Mouse (Mus musculus): ENCODE data around the gene Kirrel2. TPM values are rescaled to one million over a fixed set of nuclear protein-coding genes. Genes with fewer than 3 reads are reported as not detected.

Kirrel2 gene
- polyA plus RNA-seq, 1 experiment, result 0.05 TPM

GRCm38 (mm10) chr7:30439734-30440133, 17.8 kb downstream of the Kirrel2 start:
- H3K9me3 ChIP-seq (ENCODE audit: control insufficient read depth, low read length), result no peaks in the 10 kb centered on the region
- peaks cover 42% of the 10 kb centered on the region for H3K27me3 ChIP-seq (ENCODE audit: control insufficient read depth)
- no peak for TF ChIP-seq GATA1 (IDR thresholded peaks at IDR 0.05; ENCODE audit: low read length)
- no peak for TF ChIP-seq TAL1 (IDR thresholded peaks at IDR 0.05; ENCODE audit: low read length)
- H3K36me3 ChIP-seq (ENCODE audit: control insufficient read depth), result no peaks in the 10 kb centered on the region
- no peak overlapping the region for H3K4me3 ChIP-seq (replicated peaks)
- peaks cover 4% of the 10 kb centered on the region; the same call in 1 of the 2 replicates for H3K4me1 ChIP-seq (ENCODE audit: control insufficient read depth)

DNA sequence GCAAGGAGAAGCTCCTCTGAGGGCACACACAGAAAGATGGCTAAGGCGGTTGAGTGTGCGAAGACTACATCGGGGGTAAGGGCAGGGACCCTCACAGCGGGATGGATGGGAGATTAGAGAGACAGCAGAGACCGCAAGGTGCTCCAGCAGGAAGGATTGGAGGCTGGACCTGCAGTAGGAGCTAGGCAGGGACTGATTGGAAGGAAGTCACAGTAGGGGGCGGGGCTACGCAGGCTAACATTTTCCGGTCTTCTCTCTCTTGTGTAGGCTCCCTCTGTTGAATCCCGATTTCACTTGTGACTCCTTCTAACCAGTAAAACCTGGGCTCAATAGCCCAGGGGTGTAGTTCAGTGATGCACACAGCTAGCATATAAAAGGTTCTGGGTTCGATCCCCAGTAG, 20.6 kb downstream of the Kirrel2 start:
- Histone ChIP-seq H3K27me3 (ENCODE audit: control insufficient read depth) (peaks cover 21% of the 10 kb centered on the region), H3K9me3 (ENCODE audit: control insufficient read depth, low read length) (no peaks in the 10 kb centered on the region), H3K4me1 (ENCODE audit: control insufficient read depth) (no peaks in the 10 kb centered on the region), H3K36me3 (ENCODE audit: control insufficient read depth) (no peaks in the 10 kb centered on the region), H3K4me3 (replicated peaks) (no peak overlapping the region)
- TF ChIP-seq TAL1 (IDR thresholded peaks at IDR 0.05; ENCODE audit: low read length), result no peak
- TF ChIP-seq GATA1 (IDR thresholded peaks at IDR 0.05; ENCODE audit: low read length), result no peak

GRCm38 (mm10) chr7:30435156-30435555, 22.3 kb downstream of the Kirrel2 start:
- H3K27me3 ChIP-seq (ENCODE audit: control insufficient read depth), result peaks cover 21% of the 10 kb centered on the region
- H3K36me3 ChIP-seq (ENCODE audit: control insufficient read depth), result no peaks in the 10 kb centered on the region
- H3K4me3 ChIP-seq (replicated peaks), result no peak overlapping the region
- H3K4me1 ChIP-seq (ENCODE audit: control insufficient read depth), result no peaks in the 10 kb centered on the region
- H3K9me3 ChIP-seq (ENCODE audit: control insufficient read depth, low read length), result no peaks in the 10 kb centered on the region
- no peak for TF ChIP-seq GATA1 (IDR thresholded peaks at IDR 0.05; ENCODE audit: low read length)
- TF ChIP-seq TAL1 (IDR thresholded peaks at IDR 0.05; ENCODE audit: low read length), result no peak

DNA sequence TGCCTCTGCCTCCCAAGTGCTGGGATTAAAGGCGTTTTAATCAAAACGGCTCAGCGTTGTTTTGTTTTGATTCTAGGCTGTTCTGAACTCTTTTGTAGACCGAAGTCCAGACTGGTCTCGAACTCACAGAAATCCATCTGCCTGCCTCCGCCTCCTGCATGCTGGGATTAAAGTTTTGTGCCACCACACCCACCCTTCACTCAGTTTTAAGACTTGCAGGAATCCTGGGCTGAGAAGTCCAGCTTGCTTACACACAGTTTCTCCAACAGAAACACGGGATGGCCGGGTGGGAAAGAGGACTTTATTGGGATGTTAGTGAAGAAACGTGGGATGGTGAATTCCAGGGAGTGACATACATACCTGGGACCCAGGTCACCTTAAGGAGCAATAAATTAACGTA, 22.8 kb downstream of the Kirrel2 start:
- Histone ChIP-seq H3K4me1 (ENCODE audit: control insufficient read depth) (no peaks in the 10 kb centered on the region), H3K27me3 (ENCODE audit: control insufficient read depth) (peaks cover 17% of the 10 kb centered on the region), H3K36me3 (ENCODE audit: control insufficient read depth) (no peaks in the 10 kb centered on the region), H3K9me3 (ENCODE audit: control insufficient read depth, low read length) (no peaks in the 10 kb centered on the region), H3K4me3 (replicated peaks) (no peak overlapping the region)
- no peak for TF ChIP-seq TAL1 (IDR thresholded peaks at IDR 0.05; ENCODE audit: low read length)
- TF ChIP-seq GATA1 (IDR thresholded peaks at IDR 0.05; ENCODE audit: low read length), result no peak

DNA sequence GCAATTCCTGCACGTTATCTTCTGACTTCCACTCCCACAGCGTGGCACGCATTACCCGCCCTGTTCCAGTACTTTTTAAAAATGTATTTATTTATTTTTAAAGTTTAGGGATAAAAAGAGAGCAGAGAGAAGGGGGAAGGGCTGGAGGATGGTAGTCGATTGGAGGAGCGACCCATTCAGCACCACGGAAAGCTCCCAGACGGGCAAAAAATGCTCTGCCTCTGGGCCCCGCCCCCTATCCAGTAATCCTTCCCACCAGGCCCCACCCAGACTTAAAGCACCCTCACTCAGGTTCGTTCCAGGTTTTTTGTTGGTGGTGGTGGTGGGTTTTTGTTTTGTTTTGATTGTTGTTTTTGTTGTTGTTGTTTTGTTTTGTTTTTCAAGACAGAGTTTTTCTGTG, 23.3 kb downstream of the Kirrel2 start:
- no peak overlapping the region for H3K4me3 ChIP-seq (replicated peaks)
- TF ChIP-seq TAL1 (IDR thresholded peaks at IDR 0.05; ENCODE audit: low read length) (no peak), GATA1 (IDR thresholded peaks at IDR 0.05; ENCODE audit: low read length) (no peak)
- H3K9me3 ChIP-seq (ENCODE audit: control insufficient read depth, low read length), result no peaks in the 10 kb centered on the region
- H3K36me3 ChIP-seq (ENCODE audit: control insufficient read depth), result no peaks in the 10 kb centered on the region
- H3K4me1 ChIP-seq (ENCODE audit: control insufficient read depth), result no peaks in the 10 kb centered on the region
- peaks cover 17% of the 10 kb centered on the region for H3K27me3 ChIP-seq (ENCODE audit: control insufficient read depth)

DNA sequence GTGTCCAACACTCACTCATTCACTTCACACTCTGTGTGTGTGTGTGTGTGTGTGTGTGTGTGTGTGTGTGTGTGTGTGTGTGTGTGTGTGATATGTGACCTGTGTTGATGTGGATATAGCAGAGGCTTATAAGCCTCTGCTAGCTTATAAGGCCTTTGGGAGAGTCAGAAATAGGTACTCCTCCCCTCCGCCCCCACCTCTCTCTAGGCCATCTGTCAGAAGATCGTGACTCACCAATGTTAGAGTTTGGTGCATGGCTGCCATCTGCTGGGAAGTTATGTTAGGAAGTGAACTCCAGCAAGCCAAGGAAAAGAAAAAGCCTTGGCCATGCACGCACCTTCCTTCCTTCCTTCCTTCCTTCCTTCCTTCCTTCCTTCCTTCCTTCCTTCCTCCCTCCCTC, 25.7 kb downstream of the Kirrel2 start:
- TF ChIP-seq TAL1 (IDR thresholded peaks at IDR 0.05; ENCODE audit: low read length) (no peak), GATA1 (IDR thresholded peaks at IDR 0.05; ENCODE audit: low read length) (no peak)
- H3K4me1 ChIP-seq (ENCODE audit: control insufficient read depth), result no peaks in the 10 kb centered on the region
- no peaks in the 10 kb centered on the region for H3K9me3 ChIP-seq (ENCODE audit: control insufficient read depth, low read length)
- H3K36me3 ChIP-seq (ENCODE audit: control insufficient read depth), result peaks cover 2% of the 10 kb centered on the region
- no peak overlapping the region for H3K4me3 ChIP-seq (replicated peaks)
- H3K27me3 ChIP-seq (ENCODE audit: control insufficient read depth), result peaks cover 11% of the 10 kb centered on the region

DNA sequence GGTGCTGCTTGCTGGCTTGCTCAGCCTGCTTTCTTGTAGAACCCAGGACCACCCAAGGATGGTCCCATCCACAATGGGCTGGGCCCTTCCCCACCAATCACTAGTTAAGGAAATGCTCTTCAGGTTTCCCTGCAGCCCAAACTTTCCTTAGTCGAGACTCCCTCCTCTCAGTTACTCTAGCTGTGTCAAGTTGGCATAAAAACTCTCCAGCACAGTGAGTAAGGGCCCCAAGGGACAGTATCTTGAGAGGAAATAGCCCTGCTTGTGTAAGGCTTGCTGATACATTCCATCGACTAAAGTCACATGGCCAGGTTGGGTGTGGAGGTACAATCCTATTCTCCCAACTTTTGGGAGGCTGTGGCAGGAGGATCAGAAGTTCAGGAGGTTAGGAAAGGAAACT, 27.3 kb downstream of the Kirrel2 start:
- Histone ChIP-seq H3K4me1 (ENCODE audit: control insufficient read depth) (no peaks in the 10 kb centered on the region), H3K27me3 (ENCODE audit: control insufficient read depth) (no peaks in the 10 kb centered on the region; the same call in 1 of the 2 replicates), H3K4me3 (replicated peaks) (no peak overlapping the region), H3K9me3 (ENCODE audit: control insufficient read depth, low read length) (no peaks in the 10 kb centered on the region), H3K36me3 (ENCODE audit: control insufficient read depth) (peaks cover 13% of the 10 kb centered on the region)
- TF ChIP-seq TAL1 (IDR thresholded peaks at IDR 0.05; ENCODE audit: low read length), result no peak

DNA sequence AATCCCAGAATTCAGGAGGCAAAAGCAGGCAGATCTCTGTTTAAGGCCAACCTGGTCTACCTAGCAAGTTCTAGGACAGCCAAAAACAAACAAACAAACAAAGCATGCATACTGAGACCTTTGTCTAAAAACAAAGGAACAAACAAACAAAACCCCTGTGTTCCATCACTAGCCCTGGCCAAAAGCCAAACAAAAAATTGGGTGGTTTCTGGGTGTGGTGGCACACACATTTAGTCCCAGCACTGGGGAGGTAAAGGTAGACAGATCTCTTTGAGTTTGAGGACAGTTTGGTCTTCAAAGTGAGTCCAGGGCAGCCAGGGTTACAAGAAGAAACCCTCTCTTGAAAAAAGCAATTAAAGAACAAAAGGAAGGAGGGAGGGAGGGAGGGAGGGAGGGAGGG, 28.2 kb downstream of the Kirrel2 start:
- no peaks in the 10 kb centered on the region; the same call in 1 of the 2 replicates for H3K27me3 ChIP-seq (ENCODE audit: control insufficient read depth)
- no peaks in the 10 kb centered on the region for H3K9me3 ChIP-seq (ENCODE audit: control insufficient read depth, low read length)
- TF ChIP-seq TAL1 (IDR thresholded peaks at IDR 0.05; ENCODE audit: low read length), result no peak
- TF ChIP-seq GATA1 (IDR thresholded peaks at IDR 0.05; ENCODE audit: low read length), result no peak
- H3K4me1 ChIP-seq (ENCODE audit: control insufficient read depth), result no peaks in the 10 kb centered on the region
- no peak overlapping the region for H3K4me3 ChIP-seq (replicated peaks)
- H3K36me3 ChIP-seq (ENCODE audit: control insufficient read depth), result peaks cover 14% of the 10 kb centered on the region

GRCm38 (mm10) chr7:30423071-30423641, 34.3 kb downstream of the Kirrel2 start:
- H3K4me1 ChIP-seq (ENCODE audit: control insufficient read depth), result peaks cover 27% of the 10 kb centered on the region
- H3K4me3 ChIP-seq (replicated peaks), result peak overlapping the region; percentile 63
- H3K9me3 ChIP-seq (ENCODE audit: control insufficient read depth, low read length), result no peaks in the 10 kb centered on the region
- H3K27me3 ChIP-seq (ENCODE audit: control insufficient read depth), result peaks cover 12% of the 10 kb centered on the region
- peaks cover 14% of the 10 kb centered on the region for H3K36me3 ChIP-seq (ENCODE audit: control insufficient read depth)
- TF ChIP-seq GATA1 (IDR thresholded peaks at IDR 0.05; ENCODE audit: low read length) (no peak), TAL1 (IDR thresholded peaks at IDR 0.05; ENCODE audit: low read length) (no peak)

DNA sequence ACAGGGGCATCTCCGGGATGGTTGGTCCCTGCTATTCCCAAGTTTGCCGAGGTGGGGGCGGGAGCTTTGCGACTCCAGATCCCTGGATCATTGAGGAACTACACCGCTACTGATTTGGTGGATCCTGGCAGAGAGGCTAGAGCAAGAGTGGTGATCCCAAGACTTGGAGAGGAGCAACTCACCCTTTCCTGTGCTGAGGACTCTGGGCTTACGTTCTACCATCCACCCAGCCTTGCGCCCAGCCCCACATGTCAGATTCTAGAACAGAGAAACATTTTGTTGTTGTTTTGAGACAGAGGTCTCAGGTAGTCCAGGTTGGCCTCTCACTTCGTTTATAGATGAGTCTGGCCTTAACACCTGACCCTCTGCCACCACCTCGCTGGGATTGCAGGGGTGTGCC, 34.9 kb downstream of the Kirrel2 start:
- Histone ChIP-seq H3K4me1 (ENCODE audit: control insufficient read depth) (peaks cover 27% of the 10 kb centered on the region), H3K9me3 (ENCODE audit: control insufficient read depth, low read length) (no peaks in the 10 kb centered on the region), H3K36me3 (ENCODE audit: control insufficient read depth) (peaks cover 14% of the 10 kb centered on the region), H3K27me3 (ENCODE audit: control insufficient read depth) (peaks cover 12% of the 10 kb centered on the region), H3K4me3 (replicated peaks) (peak overlapping the region; percentile 63)
- TF ChIP-seq TAL1 (IDR thresholded peaks at IDR 0.05; ENCODE audit: low read length), result no peak
- TF ChIP-seq GATA1 (IDR thresholded peaks at IDR 0.05; ENCODE audit: low read length), result no peak
